Mouse (Mus musculus): Measurements from ENCODE around the gene Sp1.

GRCm38 (mm10) chr15:102420986-102421385, 15.0 kb downstream of the Sp1 start:
- TF ChIP-seq TAL1 (IDR thresholded peaks at IDR 0.05; ENCODE audit: low read length) (no peak), GATA1 (IDR thresholded peaks at IDR 0.05; ENCODE audit: low read length) (no peak)

Measured in erythroblast, embryonic 14.5 days (primary cell).